Mouse (Mus musculus) testis, postnatal 10 days (tissue): ENCODE results near the gene Cdhr2.

Experiments used
- DNase-seq: peaks from one replicate; pipeline ENCODE4 v3.0.0; 2021; ENCODE audit warnings: low spot score

Cdhr2 gene

GRCm38 (mm10) chr13:54752656-54753055, 51.4 kb downstream of the Cdhr2 start:
- DNase-seq: no peak

- no peak for DNase-seq
Observed at GRCm38 (mm10) chr13:54753733-54754132, 52.5 kb downstream of the Cdhr2 start.

GRCm38 (mm10) chr13:54754169-54755080, 53.2 kb downstream of the Cdhr2 start:
- DNase-seq: no peak

- no peak for DNase-seq
Observed at GRCm38 (mm10) chr13:54755201-54755830, 54.1 kb downstream of the Cdhr2 start.

DNA sequence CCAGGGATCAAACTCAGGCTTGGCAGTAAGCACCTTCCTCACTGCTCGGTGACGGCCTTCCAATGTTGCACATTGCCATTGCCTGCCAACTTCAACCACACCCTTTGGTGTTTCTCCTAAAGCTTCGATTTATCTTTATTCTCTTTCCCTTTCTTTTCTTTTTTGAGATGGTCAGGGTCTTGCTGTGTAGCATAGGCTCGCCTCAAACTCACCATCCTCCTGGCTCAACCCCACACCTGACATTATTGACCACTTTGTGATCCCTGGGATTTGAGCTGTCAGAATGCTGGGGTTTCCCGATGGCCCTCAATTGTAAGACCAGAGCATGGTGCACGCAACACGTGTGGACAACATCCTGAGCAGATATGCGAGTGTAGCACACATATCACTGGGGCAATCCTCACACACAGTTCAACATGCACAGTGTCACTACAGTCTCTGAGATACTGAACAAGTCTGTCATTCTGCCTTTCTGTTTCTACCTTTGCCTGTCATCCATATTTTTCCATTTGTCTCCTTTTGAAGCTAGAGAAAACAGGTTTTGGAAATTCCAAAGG, 55.0 kb downstream of the Cdhr2 start:
- DNase-seq: no peak

DNA sequence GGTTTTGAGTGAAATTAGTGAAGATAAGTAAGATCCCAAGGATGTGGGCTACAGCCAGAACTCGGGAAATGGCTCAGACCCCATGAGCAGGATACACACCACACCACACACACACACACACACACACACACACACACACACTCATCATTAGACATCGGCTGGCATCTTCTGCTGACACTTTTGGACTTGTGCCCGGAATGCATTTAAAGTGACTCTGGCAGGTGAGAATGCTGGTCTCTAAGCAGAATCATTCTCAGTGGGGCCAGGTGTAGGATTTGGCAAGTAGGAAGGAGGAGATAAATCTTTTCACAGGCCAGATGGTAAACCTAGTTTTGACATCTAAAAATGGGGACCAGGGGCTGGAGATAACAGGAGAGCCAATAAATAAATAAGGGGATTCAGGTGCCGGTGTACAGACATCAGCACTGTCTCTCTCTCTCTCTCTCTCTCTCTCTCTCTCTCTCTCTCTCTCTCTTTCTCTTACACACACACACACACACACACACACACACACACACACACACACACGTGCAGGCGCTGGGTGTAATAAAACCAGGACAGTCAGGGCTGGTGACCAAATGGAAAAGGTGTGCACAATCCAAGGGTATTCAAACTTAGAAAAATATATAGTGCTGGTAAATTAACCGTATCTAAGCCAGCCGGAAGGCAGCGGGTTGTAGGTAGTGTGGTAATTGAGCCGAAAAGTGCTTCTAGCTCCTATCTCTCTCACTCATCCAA, 56.0 kb downstream of the Cdhr2 start:
- no peak for DNase-seq

DNA sequence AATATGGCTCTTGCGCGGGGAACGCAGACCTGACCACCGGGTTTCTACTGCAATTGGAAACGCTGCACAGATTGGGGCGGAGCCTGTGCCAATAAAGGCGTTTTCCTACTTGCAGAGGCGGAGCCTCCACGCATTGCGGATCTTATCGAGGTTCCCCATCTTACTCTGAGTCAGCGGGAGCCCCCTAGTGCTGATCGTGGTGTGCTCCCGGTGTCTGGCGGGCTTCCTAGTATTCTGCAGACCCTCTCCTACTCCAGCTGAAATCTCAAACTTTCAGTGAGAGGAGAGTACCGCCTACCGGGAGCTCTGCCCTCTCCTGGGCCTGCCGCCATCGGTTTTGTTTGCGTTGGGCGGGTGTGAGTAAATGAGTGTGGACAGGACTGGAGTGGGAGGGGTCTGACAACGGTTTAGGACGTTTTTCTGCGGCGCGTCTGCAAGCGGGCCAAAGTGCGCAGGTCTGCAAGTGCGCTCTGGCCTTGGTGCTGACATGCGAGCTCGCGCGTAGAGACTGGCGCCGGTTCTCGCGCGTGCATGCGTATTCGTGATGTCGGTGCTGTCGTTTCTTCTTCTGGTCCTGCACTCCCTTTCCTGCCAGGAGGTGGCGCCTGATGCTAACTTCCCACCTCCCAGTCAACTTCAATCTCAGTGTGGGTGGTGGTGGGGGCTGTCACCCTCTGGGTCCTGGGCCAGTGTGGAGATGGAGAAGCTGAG, 56.9 kb downstream of the Cdhr2 start:
- DNase-seq: peak; percentile 90

DNA sequence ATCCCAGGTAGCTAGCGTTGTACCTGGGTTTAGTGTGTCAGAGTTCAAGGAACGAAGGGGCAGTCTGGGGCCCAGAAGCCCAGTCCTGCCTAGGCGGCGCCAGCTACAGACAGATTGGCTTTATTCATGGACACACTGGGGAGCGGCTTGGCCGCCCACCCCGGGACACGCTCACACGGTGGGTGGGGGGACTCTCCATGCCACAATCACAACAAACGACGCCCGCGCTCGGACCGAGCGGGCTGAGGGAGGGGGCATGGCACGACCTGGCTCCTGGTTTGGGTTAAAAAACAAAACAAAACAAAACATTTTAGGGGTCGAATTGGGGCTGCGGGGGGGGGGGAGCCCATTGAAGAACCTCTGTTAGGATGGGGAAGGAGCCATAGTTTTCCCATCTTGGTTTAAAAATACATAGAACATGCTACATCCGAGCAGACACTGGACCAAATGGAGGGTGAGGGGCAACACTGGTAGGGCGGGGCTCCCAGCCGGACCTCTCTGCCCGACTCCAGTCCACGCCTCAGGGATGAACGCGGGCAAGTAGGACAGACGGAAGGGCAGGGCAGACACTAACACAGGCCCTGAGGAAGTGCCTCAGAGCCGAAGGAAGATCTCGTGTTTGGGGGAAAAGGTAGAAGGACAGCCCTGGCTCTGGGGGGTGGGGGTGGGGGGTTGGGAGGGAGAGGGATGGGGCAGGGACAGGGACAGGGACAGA, 57.7 kb downstream of the Cdhr2 start:
- peak; percentile 48 for DNase-seq

GRCm38 (mm10) chr13:54759496-54759895, 58.2 kb downstream of the Cdhr2 start:
- DNase-seq: no peak

DNA sequence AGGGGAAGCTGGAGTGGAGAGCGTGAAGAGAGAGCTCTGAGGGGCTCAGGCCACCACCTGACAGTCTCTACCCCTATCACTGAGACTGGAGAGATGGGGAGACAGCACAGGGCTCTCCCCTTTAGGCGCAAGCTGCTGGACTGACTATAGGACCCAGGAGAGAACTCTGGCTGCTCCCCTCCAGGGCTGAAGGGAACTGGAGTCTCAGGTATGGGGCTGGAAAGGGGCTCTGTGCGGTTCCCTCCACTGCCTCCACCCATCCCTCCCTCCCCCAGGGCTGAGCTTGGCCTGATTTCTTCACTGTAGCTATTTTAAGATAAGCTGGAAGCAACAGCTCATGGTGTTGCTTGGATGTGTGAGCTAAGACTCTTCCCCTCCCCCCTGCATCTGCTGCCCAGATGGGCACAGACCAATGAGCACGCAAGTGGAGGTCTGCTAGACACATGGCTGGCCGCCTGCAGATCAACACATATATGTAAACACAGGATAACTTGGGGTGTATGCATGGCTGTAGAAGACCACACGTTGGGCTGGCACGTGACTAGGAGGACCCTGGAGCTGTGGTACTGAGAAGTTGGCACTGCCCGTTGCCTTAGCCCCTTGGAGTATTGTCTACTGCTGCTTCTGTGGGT, 59.0 kb downstream of the Cdhr2 start:
- DNase-seq: no peak

DNA sequence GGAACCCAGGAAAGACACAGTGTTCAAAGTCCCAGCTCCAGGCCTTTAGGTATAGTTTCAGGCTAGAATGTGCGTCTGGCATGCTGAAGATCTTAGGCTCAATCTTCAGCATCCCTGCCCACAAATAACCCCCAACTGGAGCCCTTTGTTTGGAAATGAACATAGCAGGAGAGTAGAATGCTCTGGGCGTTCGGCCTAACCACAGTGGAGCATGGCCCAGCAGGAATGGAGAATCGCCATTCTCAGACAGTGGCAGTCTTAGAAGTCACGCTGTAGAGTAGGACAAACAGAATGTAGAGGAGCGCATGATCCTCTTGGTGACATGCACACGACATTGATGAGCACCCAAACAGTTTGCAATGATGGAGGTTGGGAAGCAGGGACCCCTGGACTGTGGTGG, 59.6 kb downstream of the Cdhr2 start:
- DNase-seq: no peak

- peak; percentile 48 for DNase-seq
Observed at GRCm38 (mm10) chr13:54765281-54766191, 64.3 kb downstream of the Cdhr2 start.

DNA sequence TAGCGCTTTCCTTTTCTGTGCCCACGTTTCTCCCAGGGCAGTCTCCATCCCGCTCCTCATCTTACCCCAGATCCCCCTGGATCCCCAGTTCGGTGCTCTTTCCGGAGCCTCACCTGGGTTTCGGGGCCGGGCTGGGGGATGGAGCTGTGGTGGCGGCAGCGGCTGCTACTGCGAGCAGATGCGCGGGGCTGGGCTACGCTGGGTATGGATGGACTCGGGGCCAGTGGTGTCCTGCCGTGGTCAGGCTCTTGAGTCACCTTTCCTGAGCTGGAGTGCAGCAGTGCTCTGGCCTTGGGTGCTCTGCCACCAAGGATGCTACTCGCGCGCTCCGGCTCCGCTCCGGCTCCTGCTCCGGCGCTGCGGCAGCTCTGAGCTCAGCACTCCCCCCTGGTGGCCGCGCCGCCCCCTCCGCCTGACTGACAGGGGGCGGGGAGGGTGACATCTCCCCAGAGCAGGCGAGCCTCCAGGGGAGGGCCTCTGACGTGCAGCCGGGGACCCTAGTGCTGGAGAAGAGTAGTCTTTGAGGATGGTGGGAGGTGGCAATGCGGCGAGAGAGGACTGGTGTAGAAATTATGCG, 65.0 kb downstream of the Cdhr2 start, which contains the start of gene Sncb:
TSS of gene Sncb (minus strand) at position 404 of the 577 bp plus-strand sequence.
- peak; percentile 83 for DNase-seq

DNA sequence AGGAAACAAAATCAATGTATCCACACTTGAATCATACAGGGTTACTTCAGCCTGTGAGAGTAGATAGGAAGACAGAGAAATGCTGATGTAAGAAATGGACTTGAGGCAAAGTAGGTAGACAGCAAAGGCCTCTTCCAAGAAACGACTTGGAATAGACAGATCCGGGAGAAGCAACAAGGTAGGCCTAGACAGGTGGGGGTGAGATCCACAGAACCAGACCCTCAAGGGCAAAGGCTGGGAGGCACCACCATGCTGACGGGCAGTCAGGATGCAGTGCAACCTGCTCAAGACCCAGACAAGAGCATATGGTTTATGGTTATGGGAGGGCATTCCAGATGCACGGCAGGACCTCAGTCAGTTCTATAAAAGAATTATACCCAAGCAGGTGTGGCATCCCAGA, 65.8 kb downstream of the Cdhr2 start:
- DNase-seq: no peak

DNA sequence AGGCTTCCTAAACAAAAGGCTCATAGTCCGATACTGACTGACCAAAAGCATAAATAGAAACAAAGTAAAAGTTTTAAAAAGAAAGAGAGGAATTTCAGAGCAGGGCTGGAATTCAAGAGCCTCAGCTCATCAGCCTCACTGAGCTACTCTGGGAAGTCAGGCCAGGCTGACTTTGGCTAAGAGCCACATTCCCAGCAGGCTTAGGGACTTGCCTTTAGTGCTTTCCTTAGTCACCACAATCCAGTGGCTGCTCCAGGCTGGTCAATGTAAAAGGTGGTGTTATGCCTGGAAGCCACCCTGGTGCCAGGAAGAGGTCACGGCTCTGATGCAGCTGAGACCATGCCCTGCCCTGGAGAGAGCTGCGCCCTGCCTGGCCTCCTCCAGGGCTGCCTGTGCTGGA, 79.3 kb downstream of the Cdhr2 start:
- peak; percentile 71 for DNase-seq

DNA sequence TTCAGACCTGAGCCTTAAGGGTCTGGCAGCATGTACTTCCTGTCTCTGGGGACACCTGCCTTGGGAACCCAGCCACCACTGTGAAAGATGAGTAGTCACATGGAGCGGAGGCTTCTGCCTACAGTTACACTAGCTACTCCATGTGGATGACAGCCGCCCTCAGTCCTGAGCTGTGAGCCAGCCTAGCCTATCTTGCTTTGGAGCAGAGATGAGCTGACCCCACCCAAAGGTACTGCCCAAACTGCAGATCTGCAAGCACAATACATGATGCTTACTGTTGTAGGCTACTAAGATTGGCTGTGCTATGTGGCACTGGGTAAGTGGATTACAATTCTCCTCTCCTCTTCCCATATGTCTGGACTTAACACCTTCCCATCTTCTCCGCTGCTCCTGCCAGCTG, 79.8 kb downstream of the Cdhr2 start:
- DNase-seq: no peak

- no peak for DNase-seq
Observed at GRCm38 (mm10) chr13:54783235-54783634, 82.0 kb downstream of the Cdhr2 start.

DNA sequence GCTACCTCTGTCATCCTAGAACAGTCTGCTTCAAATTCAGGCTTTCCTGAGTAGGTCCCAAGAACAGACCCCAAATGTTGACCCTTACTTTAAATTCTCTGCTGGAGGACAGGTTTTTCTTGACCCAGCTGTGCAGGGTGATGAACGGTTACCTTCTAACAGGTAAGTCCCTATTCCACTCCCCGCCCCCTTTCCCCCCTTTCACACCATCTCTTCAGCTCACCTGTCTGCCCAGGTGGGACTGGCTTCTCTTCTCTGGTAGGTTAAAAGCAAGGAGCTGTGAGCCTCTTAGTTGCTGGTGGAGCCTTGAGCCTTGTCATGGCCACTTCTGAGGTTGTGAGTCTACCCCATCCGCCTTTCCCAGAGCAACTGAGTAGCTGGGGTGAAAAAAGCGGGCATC, 82.4 kb downstream of the Cdhr2 start, which contains the start of gene Eif4e1b:
TSS of gene Eif4e1b (plus strand) at position 301 of the 400 bp plus-strand sequence.
- DNase-seq: no peak
